Mouse (Mus musculus) thymus, adult 2 months (tissue): ENCODE results near the gene Scimp.

Source experiments
- CTCF ChIP-seq: fragments of 200-500 bp; IDR thresholded peaks from 2 replicates; pipeline ENCODE4 v1.5.1; 2012; ENCODE audit warnings: mild to moderate bottlenecking, control low read depth, low read length, moderate library complexity, borderline replicate concordance; ENCODE audit not compliant: control insufficient read depth, poor library complexity, insufficient read depth; ENCODE audit errors: extremely low read depth
- POLR2A ChIP-seq: fragments of 200-500 bp; IDR thresholded peaks from 2 replicates; pipeline ENCODE4 v1.6.1; 2012; ENCODE audit warnings: mild to moderate bottlenecking, low read length, control low read depth, moderate library complexity; ENCODE audit not compliant: control insufficient read depth, poor library complexity, insufficient read depth; ENCODE audit errors: extremely low read depth

DNA sequence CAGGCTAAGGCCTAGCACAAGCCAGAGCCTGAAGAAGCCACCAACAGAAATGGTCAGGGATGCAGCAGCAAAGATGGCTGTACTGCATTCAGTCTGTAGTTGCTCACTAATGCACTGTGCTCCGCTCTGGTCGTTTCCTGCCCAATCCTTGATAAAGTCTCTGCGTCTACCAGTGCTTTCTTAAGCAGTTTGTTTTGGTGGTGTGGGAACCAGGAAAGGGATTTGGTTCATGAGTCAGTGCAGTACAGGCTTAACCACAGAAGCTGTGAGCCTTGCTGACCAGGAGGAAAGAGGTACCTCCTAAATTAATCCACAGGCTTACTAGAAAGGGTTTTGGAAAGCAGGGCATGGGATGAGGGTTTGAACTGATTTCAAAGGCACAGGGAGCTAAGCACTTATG, 4.3 kb downstream of the Scimp start:
- no peak for TF ChIP-seq CTCF
- TF ChIP-seq POLR2A: no peak
